Mouse (Mus musculus) heart, adult 2 months (tissue): ENCODE data around the gene Tmem203. TPM values are rescaled to one million over a fixed set of nuclear protein-coding genes. Genes with fewer than 3 reads are reported as not detected.

Experiments used
- DNase-seq, 2 experiments: peaks; one replicate each; pipeline ENCODE4 v3.0.0; 2021
- H3K27ac ChIP-seq: fragments of 200-600 bp; 2 replicates; pipeline ENCODE4 v1.8.1; 2022
- H3K27me3 ChIP-seq: fragments of 200-500 bp; 2 replicates; pipeline ENCODE4 v1.6.1; 2012; ENCODE audit warnings: mild to moderate bottlenecking, low read length, inconsistent platforms, mixed read lengths; ENCODE audit not compliant: control insufficient read depth, insufficient read depth
- H3K36me3 ChIP-seq: fragments of 200-500 bp; 2 replicates; pipeline ENCODE4 v1.6.1; 2012; ENCODE audit warnings: low read length, inconsistent platforms; ENCODE audit not compliant: control insufficient read depth, insufficient read depth
- H3K4me1 ChIP-seq: fragments of 200-500 bp; 2 replicates; pipeline ENCODE4 v1.6.1; 2011; ENCODE audit warnings: low read length; ENCODE audit not compliant: control insufficient read depth, insufficient read depth
- H3K4me3 ChIP-seq: fragments of 200-600 bp; 2 replicates; pipeline ENCODE4 v1.8.1; 2022
- H3K79me2 ChIP-seq: fragments of 200-500 bp; replicated peaks from 2 replicates; pipeline ENCODE4 v1.6.1; 2012; ENCODE audit warnings: mild to moderate bottlenecking, inconsistent platforms, low read length, moderate library complexity, mixed read lengths; ENCODE audit not compliant: control insufficient read depth, insufficient read depth
- H3K9ac ChIP-seq: fragments of 200-500 bp; 2 replicates; pipeline ENCODE4 v1.6.1; 2012; ENCODE audit warnings: low read depth, mild to moderate bottlenecking, control low read depth, inconsistent platforms, low read length, mixed read lengths
- CTCF ChIP-seq: fragments of 200-600 bp; IDR thresholded peaks from 2 replicates; pipeline ENCODE4 v1.8.1; 2022; ENCODE audit warnings: antibody characterized with exemption, mild to moderate bottlenecking, moderate library complexity
- EP300 ChIP-seq: fragments of 200-500 bp; IDR thresholded peaks from 2 replicates; pipeline ENCODE4 v1.6.1; 2011; ENCODE audit warnings: low read depth, low read length, control low read depth; ENCODE audit not compliant: insufficient read depth
- POLR2A ChIP-seq: fragments of 200-500 bp; IDR thresholded peaks from 2 replicates; pipeline ENCODE4 v1.6.1; 2011; ENCODE audit warnings: mild to moderate bottlenecking, low read depth, low read length, control low read depth; ENCODE audit not compliant: insufficient read depth
- WGBS: fragments of 180-500 bp; shearing (Covaris S2); methylation state at CpG from one replicate; pipeline ENCODE4 v1.1.7; 2018; 5-methylcytosine and 5-hydroxymethylcytosine counted together
- intact Hi-C: fragments of 180-260 bp; cut with DNase I; formaldehyde crosslinking; loops from one replicate; pipeline ENCODE4 v1.15.1; 2025
- long read RNA-seq: library from polyadenylated mRNA; stranded (forward); transcript quantifications from one replicate; pipeline ENCODE4 v2.0.0, GENCODE M21; 2021
- polyA plus RNA-seq: library from polyadenylated mRNA; depleted of rRNA; stranded (reverse); fragments of >200 nt; gene quantifications from 2 replicates; pipeline ENCODE4 v1.2.3, GENCODE M21; 2012; rRNA removed
- total RNA-seq, 2 experiments: library from RNA; stranded (reverse); gene quantifications; 2 replicates each; pipeline ENCODE4 v1.2.3; 2021

The Tmem203 gene
- 10 to 100 TPM; 13.1 to 14.1 TPM for total RNA-seq
- 18.2 and 22.2 TPM in 2 replicates for polyA plus RNA-seq
- long read RNA-seq, transcript Tmem203-201 (1 exons, 854 nt): major isoform, 11 of 11 reads
- long read RNA-seq, partial matches to known transcripts: 0 of 11 reads
- long read RNA-seq, other reads (novel, unspliced or antisense): 0 of 11 reads

- peaks cover 3% of the 10 kb centered on the region for H3K4me1 ChIP-seq
- intact Hi-C loops: loop anchor here (1.0 to 10.0 kb wide), 5 partner anchors 17 to 131 kb away; partner anchors contain the start of genes Anapc2, Man1b1 and Ssna1
- WGBS: under 1% methylated on average over 39 of the region's 39 CpGs
- H3K79me2 ChIP-seq: no peaks in the 10 kb centered on the region
- peak within 1 kb of the TSS; percentile 91 for H3K27ac ChIP-seq
- DNase-seq: peak; percentile 88 to 93
- TF ChIP-seq CTCF (no peak), EP300 (peak; percentile 90), POLR2A (peak; percentile 80)
- peak within 1 kb of the TSS; percentile 89 for H3K9ac ChIP-seq
- H3K27me3 ChIP-seq: no peaks in the 10 kb centered on the region
- H3K36me3 ChIP-seq: peaks cover 2% of the 10 kb centered on the region; the same call in 1 of the 2 replicates
- H3K4me3 ChIP-seq: peak within 1 kb of the TSS; percentile 98
These were observed at the start of gene Tmem203 for GRCm38 (mm10) chr2:25255284-25255779. Tmem203 (plus strand) TSS chr2:25255439.

GRCm38 (mm10) chr2:25207593-25207992 lies 47.6 kb upstream of the Tmem203 start:
- H3K9ac ChIP-seq: no peak overlapping the region
- intact Hi-C loops: no loop called here
- TF ChIP-seq EP300: no peak
- no peak for TF ChIP-seq CTCF
- TF ChIP-seq POLR2A: no peak
- H3K4me3 ChIP-seq: no peak overlapping the region
- WGBS: 74% methylated on average over 1 of the region's 1 CpGs
- no peak overlapping the region for H3K27ac ChIP-seq
- H3K79me2 ChIP-seq: peaks cover 2% of the 10 kb centered on the region
- DNase-seq: no peak
- H3K27me3 ChIP-seq: no peaks in the 10 kb centered on the region
- H3K4me1 ChIP-seq: peaks cover 4% of the 10 kb centered on the region; the same call in 1 of the 2 replicates
- H3K36me3 ChIP-seq: no peaks in the 10 kb centered on the region

GRCm38 (mm10) chr2:25210686-25211085 lies 44.6 kb upstream of the Tmem203 start:
- Histone ChIP-seq H3K27ac (peak overlapping the region; percentile 99), H3K4me1 (peaks cover 4% of the 10 kb centered on the region; the same call in 1 of the 2 replicates), H3K27me3 (no peaks in the 10 kb centered on the region), H3K9ac (peak overlapping the region; percentile 97), H3K36me3 (no peaks in the 10 kb centered on the region), H3K4me3 (peak overlapping the region; percentile 69), H3K79me2 (peaks cover 2% of the 10 kb centered on the region)
- under 1% methylated on average over 24 of the region's 24 CpGs for WGBS
- no peak for TF ChIP-seq CTCF
- no peak for TF ChIP-seq POLR2A
- no peak for TF ChIP-seq EP300
- no peak for DNase-seq
- intact Hi-C loops: loop anchor here (1.0 to 2.0 kb wide), 2 partner anchors 14 to 18 kb away; partner anchors contain the start of gene Tubb4b

GRCm38 (mm10) chr2:25211121-25211670 lies 44.0 kb upstream of the Tmem203 start, which contains the start of gene Nelfb:
Nelfb (minus strand) TSS chr2:25211489.
- WGBS: under 1% methylated on average over 44 of the region's 44 CpGs
- DNase-seq: peak; percentile 92 to 95
- peaks cover 2% of the 10 kb centered on the region for H3K79me2 ChIP-seq
- peak within 1 kb of the TSS; percentile 99 for H3K27ac ChIP-seq
- peak within 1 kb of the TSS; percentile 69 for H3K4me3 ChIP-seq
- no peaks in the 10 kb centered on the region for H3K36me3 ChIP-seq
- intact Hi-C loops: loop anchor here (1.0 to 2.0 kb wide), 2 partner anchors 13 to 18 kb away; partner anchors contain the start of gene Tubb4b
- TF ChIP-seq CTCF (no peak), POLR2A (peak; percentile 68), EP300 (0 out of 2 replicates have a peak, but pooled peaks have one; percentile 28)
- H3K27me3 ChIP-seq: no peaks in the 10 kb centered on the region
- peaks cover 4% of the 10 kb centered on the region; the same call in 1 of the 2 replicates for H3K4me1 ChIP-seq
- H3K9ac ChIP-seq: peak within 1 kb of the TSS; percentile 97

- Histone ChIP-seq H3K4me3 (no peak overlapping the region), H3K27ac (no peak overlapping the region), H3K4me1 (peaks cover 4% of the 10 kb centered on the region; the same call in 1 of the 2 replicates), H3K9ac (no peak overlapping the region), H3K27me3 (no peaks in the 10 kb centered on the region), H3K36me3 (no peaks in the 10 kb centered on the region), H3K79me2 (peaks cover 2% of the 10 kb centered on the region)
- DNase-seq: no peak
- intact Hi-C loops: no loop called here
- 66% methylated on average over 23 of the region's 23 CpGs for WGBS
- TF ChIP-seq EP300: no peak
- no peak for TF ChIP-seq CTCF
- no peak for TF ChIP-seq POLR2A
These were observed 41.9 kb upstream of the Tmem203 start for GRCm38 (mm10) chr2:25213266-25213865.

- Histone ChIP-seq H3K9ac (no peak within 1 kb of the TSS), H3K79me2 (peaks cover 2% of the 10 kb centered on the region), H3K36me3 (no peaks in the 10 kb centered on the region), H3K4me3 (no peak within 1 kb of the TSS), H3K4me1 (peaks cover 4% of the 10 kb centered on the region; the same call in 1 of the 2 replicates), H3K27ac (no peak within 1 kb of the TSS), H3K27me3 (no peaks in the 10 kb centered on the region)
- 70% methylated on average over 3 of the region's 3 CpGs for WGBS
- intact Hi-C loops: no loop called here
- TF ChIP-seq POLR2A (no peak), EP300 (no peak), CTCF (no peak)
- DNase-seq: no peak
These were observed 40.8 kb upstream of the Tmem203 start, which contains the start of gene Stpg3 for GRCm38 (mm10) chr2:25214444-25214843. Stpg3 (minus strand) TSS chr2:25214637.
